Comparison of ENCODE assay signal across 12 mouse cellular contexts in the genomic region with DNA sequence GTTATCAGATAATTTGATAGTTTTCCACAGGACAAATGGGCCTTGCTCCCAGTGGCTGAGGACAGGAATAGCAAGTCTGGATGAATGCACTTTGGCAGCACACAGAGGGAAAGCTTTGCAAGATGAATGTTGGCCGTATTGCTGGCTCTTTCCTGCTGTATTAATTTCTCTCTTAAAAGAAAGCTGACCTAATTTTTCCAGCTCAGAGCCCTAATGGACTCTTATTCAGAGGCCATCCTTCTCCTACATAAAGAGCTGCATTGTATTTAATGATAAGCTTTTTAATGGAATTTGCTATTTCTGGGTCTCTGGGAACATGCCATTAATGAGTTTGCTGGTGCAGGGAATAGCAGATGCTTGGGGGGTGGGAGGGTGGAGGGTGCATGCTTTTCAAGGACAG. TPM values are rescaled to one million over a fixed set of nuclear protein-coding genes. Genes with fewer than 3 reads are reported as not detected.
DNase-seq lines count a peak whose midpoint lies in the region; ATAC-seq lines count a peak whose summit lies in the region.
"Had no signal": no experiment of that assay in that cellular context is flagged by ENCODE, and none has a peak within 500 bp of the region (broad histone marks: within the 10 kb centered on the region; RNA-seq: fewer than 3 reads in every experiment).

No protein-coding gene starts in this region.

- no peaks in the 10 kb centered on the region for H3K36me3 ChIP-seq in forebrain, embryonic 12.5 days (replicated peaks)
- no peaks in the 10 kb centered on the region for H3K36me3 ChIP-seq in forebrain, embryonic 11.5 days (ENCODE audit: control insufficient read depth, insufficient read depth, low read length)
- no peaks in the 10 kb centered on the region for H3K36me3 ChIP-seq in midbrain, embryonic 14.5 days (ENCODE audit: control insufficient read depth, insufficient read depth, low read length)
- H3K36me3 ChIP-seq in midbrain, embryonic 16.5 days (ENCODE audit: control insufficient read depth, insufficient read depth, low read length), result no peaks in the 10 kb centered on the region
- H3K36me3 ChIP-seq in forebrain, embryonic 15.5 days, result no peaks in the 10 kb centered on the region
- H3K36me3 ChIP-seq: G1E had no signal

- H3K27ac ChIP-seq in forebrain, embryonic 12.5 days, result no peak overlapping the region
- no peak overlapping the region for H3K27ac ChIP-seq in forebrain, embryonic 11.5 days (ENCODE audit: low read depth, low read length)
- no peak overlapping the region for H3K27ac ChIP-seq in midbrain, embryonic 14.5 days (replicated peaks; ENCODE audit: low read depth, low read length)
- H3K27ac ChIP-seq in midbrain, embryonic 16.5 days (ENCODE audit: low read length), result no peak overlapping the region
- no peak overlapping the region for H3K27ac ChIP-seq in forebrain, embryonic 15.5 days (replicated peaks)

- H3K4me2 ChIP-seq in forebrain, embryonic 12.5 days, result no peak overlapping the region
- H3K4me2 ChIP-seq in forebrain, embryonic 11.5 days (ENCODE audit: low read depth, low read length, severe bottlenecking), result no peak overlapping the region
- no peak overlapping the region for H3K4me2 ChIP-seq in midbrain, embryonic 14.5 days (ENCODE audit: low read length)
- no peak overlapping the region for H3K4me2 ChIP-seq in midbrain, embryonic 16.5 days (ENCODE audit: low read length)
- no peak overlapping the region for H3K4me2 ChIP-seq in forebrain, embryonic 15.5 days (replicated peaks)
- H3K4me2 ChIP-seq: heart, embryonic 11.5 days had no signal

- DNase-seq in forebrain, embryonic 11.5 days (ENCODE audit: low spot score), result no peak
- peak; percentile 0 for DNase-seq in midbrain, embryonic 14.5 days
- peak; percentile 96 for DNase-seq in retina, postnatal 1 day
- DNase-seq in adrenal gland, postnatal 14 days, result no peak
- no peak for DNase-seq in thymus, postnatal 0 days (ENCODE audit: low spot score)
- DNase-seq: kidney, postnatal 36 days; thymus, postnatal 25 days had no signal

- H3K9me3 ChIP-seq in forebrain, embryonic 12.5 days, result 0 out of 2 replicates have a peak, but pooled peaks cover 15% of the 10 kb centered on the region
- H3K9me3 ChIP-seq in forebrain, embryonic 11.5 days (ENCODE audit: control insufficient read depth, low read length), result no peaks in the 10 kb centered on the region; the same call in 1 of the 2 replicates
- peaks cover 6% of the 10 kb centered on the region for H3K9me3 ChIP-seq in midbrain, embryonic 14.5 days (ENCODE audit: control insufficient read depth, low read length)
- H3K9me3 ChIP-seq in midbrain, embryonic 16.5 days (replicated peaks; ENCODE audit: control insufficient read depth, low read length, poor library complexity, severe bottlenecking), result peaks cover 8% of the 10 kb centered on the region
- peaks cover 8% of the 10 kb centered on the region; the same call in 1 of the 2 replicates for H3K9me3 ChIP-seq in forebrain, embryonic 15.5 days

- H3K4me3 ChIP-seq in forebrain, embryonic 12.5 days (replicated peaks), result no peak overlapping the region
- no peak overlapping the region for H3K4me3 ChIP-seq in forebrain, embryonic 11.5 days (ENCODE audit: low read depth, low read length)
- no peak overlapping the region for H3K4me3 ChIP-seq in midbrain, embryonic 14.5 days (replicated peaks; ENCODE audit: low read depth, low read length)
- no peak overlapping the region for H3K4me3 ChIP-seq in midbrain, embryonic 16.5 days (ENCODE audit: low read depth, low read length)
- H3K4me3 ChIP-seq in forebrain, embryonic 15.5 days, result no peak overlapping the region

- 24% methylated on average over 1 of the region's 1 CpGs for WGBS in forebrain, embryonic 12.5 days
- WGBS in forebrain, embryonic 11.5 days, result 46% methylated on average over 1 of the region's 1 CpGs
- 55% methylated on average over 1 of the region's 1 CpGs for WGBS in midbrain, embryonic 14.5 days
- 62% methylated on average over 1 of the region's 1 CpGs for WGBS in midbrain, embryonic 16.5 days
- 15% methylated on average over 1 of the region's 1 CpGs for WGBS in forebrain, embryonic 15.5 days

- H3K4me1 ChIP-seq in forebrain, embryonic 12.5 days, result no peaks in the 10 kb centered on the region
- no peaks in the 10 kb centered on the region for H3K4me1 ChIP-seq in forebrain, embryonic 11.5 days (replicated peaks; ENCODE audit: control insufficient read depth, insufficient read depth, low read length)
- H3K4me1 ChIP-seq in midbrain, embryonic 14.5 days (ENCODE audit: control insufficient read depth, insufficient read depth, low read length), result no peaks in the 10 kb centered on the region
- no peaks in the 10 kb centered on the region for H3K4me1 ChIP-seq in midbrain, embryonic 16.5 days (ENCODE audit: control insufficient read depth, insufficient read depth, low read length)
- peaks cover 4% of the 10 kb centered on the region for H3K4me1 ChIP-seq in forebrain, embryonic 15.5 days

- H3K9ac ChIP-seq in forebrain, embryonic 12.5 days, result no peak overlapping the region
- no peak overlapping the region for H3K9ac ChIP-seq in forebrain, embryonic 11.5 days (ENCODE audit: low read length)
- no peak overlapping the region for H3K9ac ChIP-seq in midbrain, embryonic 14.5 days (replicated peaks; ENCODE audit: low read length)
- H3K9ac ChIP-seq in midbrain, embryonic 16.5 days (ENCODE audit: low read depth, low read length), result no peak overlapping the region
- H3K9ac ChIP-seq in forebrain, embryonic 15.5 days (replicated peaks), result no peak overlapping the region

- no peaks in the 10 kb centered on the region for H3K27me3 ChIP-seq in forebrain, embryonic 12.5 days
- H3K27me3 ChIP-seq in forebrain, embryonic 11.5 days (ENCODE audit: control insufficient read depth, insufficient read depth, low read length), result no peaks in the 10 kb centered on the region
- H3K27me3 ChIP-seq in midbrain, embryonic 14.5 days (ENCODE audit: control insufficient read depth, insufficient read depth, low read length), result no peaks in the 10 kb centered on the region
- H3K27me3 ChIP-seq in midbrain, embryonic 16.5 days (ENCODE audit: control insufficient read depth, insufficient read depth, low read depth, low read length), result no peaks in the 10 kb centered on the region
- H3K27me3 ChIP-seq in forebrain, embryonic 15.5 days, result no peaks in the 10 kb centered on the region

- peak; percentile 81; the same call in 1 of the 2 replicates for ATAC-seq in forebrain, embryonic 12.5 days (ENCODE audit: low FRiP score)
- ATAC-seq in forebrain, embryonic 11.5 days (replicated peaks; ENCODE audit: low FRiP score), result no peak
- ATAC-seq in midbrain, embryonic 14.5 days (ENCODE audit: low FRiP score, low TSS enrichment), result no peak
- no peak for ATAC-seq in midbrain, embryonic 16.5 days
- ATAC-seq in forebrain, embryonic 15.5 days (replicated peaks), result peak; percentile 92

RNA-seq across cellular contexts. Expression of a gene that starts 11.6 kb away (rescaled TPM):
- 2.8 and 4.2 TPM in 2 replicates for polyA plus RNA-seq in forebrain, embryonic 12.5 days (2016; fragmentation: Nextera tagmentation; extraction: Ambion mirVana)
- 2.8 and 3.2 TPM in 2 replicates for polyA plus RNA-seq in forebrain, embryonic 11.5 days (2014; fragmentation: Nextera tagmentation; extraction: Ambion mirVana)
- polyA plus RNA-seq in midbrain, embryonic 14.5 days (2014; fragmentation: Nextera tagmentation; extraction: Ambion mirVana), result 3.8 and 4.5 TPM in 2 replicates
- polyA plus RNA-seq in midbrain, embryonic 16.5 days (2015; fragmentation: Nextera tagmentation; extraction: Ambion mirVana), result 7.0 and 9.4 TPM in 2 replicates
- 3.7 and 4.2 TPM in 2 replicates for polyA plus RNA-seq in forebrain, embryonic 15.5 days (2015; fragmentation: Nextera tagmentation; extraction: Ambion mirVana)
- total RNA-seq in adrenal gland, postnatal 14 days (2021), result 0.74 and 1.2 TPM in 2 replicates
- 0.14 and 0.20 TPM in 2 replicates for polyA plus RNA-seq in thymus, postnatal 0 days (2015; fragmentation: Nextera tagmentation; extraction: Ambion mirVana)
- polyA plus RNA-seq: G1E had no signal

RNA-seq across cellular contexts. Expression of a gene that starts 41.9 kb away (rescaled TPM):
- 75.3 and 80.3 TPM in 2 replicates for polyA plus RNA-seq in forebrain, embryonic 12.5 days (2016; fragmentation: Nextera tagmentation; extraction: Ambion mirVana)
- polyA plus RNA-seq in forebrain, embryonic 11.5 days (2014; fragmentation: Nextera tagmentation; extraction: Ambion mirVana), result 86.3 and 101 TPM in 2 replicates
- polyA plus RNA-seq in midbrain, embryonic 14.5 days (2014; fragmentation: Nextera tagmentation; extraction: Ambion mirVana), result 6.5 and 13.3 TPM in 2 replicates
- polyA plus RNA-seq in midbrain, embryonic 16.5 days (2015; fragmentation: Nextera tagmentation; extraction: Ambion mirVana), result 5.0 and 6.6 TPM in 2 replicates
- polyA plus RNA-seq in forebrain, embryonic 15.5 days (2015; fragmentation: Nextera tagmentation; extraction: Ambion mirVana), result 25.7 and 26.5 TPM in 2 replicates
- total RNA-seq in adrenal gland, postnatal 14 days (2021), result 7.6 and 9.8 TPM in 2 replicates
- 64.0 and 70.1 TPM in 2 replicates for polyA plus RNA-seq in thymus, postnatal 0 days (2015; fragmentation: Nextera tagmentation; extraction: Ambion mirVana)

Comparison
In these comparisons a context has a peak if more than half of its experiments do, and no peak if none do; other contexts are left out.
1. ATAC-seq: peak in forebrain, embryonic 12.5 days (single experiment) and forebrain, embryonic 15.5 days (single experiment); none in forebrain, embryonic 11.5 days (single experiment), midbrain, embryonic 14.5 days (single experiment) and midbrain, embryonic 16.5 days (single experiment).
2. DNase-seq: peak in midbrain, embryonic 14.5 days (single experiment) and retina, postnatal 1 day (single experiment); none in forebrain, embryonic 11.5 days (single experiment), adrenal gland, postnatal 14 days (single experiment) and thymus, postnatal 0 days (single experiment).